Mouse (Mus musculus) intestine, embryonic 14.5 days (tissue): ENCODE measurements around the gene Synpo2l. TPM values are rescaled to one million over a fixed set of nuclear protein-coding genes. Genes with fewer than 3 reads are reported as not detected.

Experiments
- ATAC-seq: fragments of 200-750 bp; cut with Nextera tagmentation; replicated peaks from 2 replicates; pipeline ENCODE4 v1.8.0; 2017; ENCODE audit warnings: low read depth, moderate number of reproducible peaks, moderate TSS enrichment, moderate library complexity; ENCODE audit not compliant: low FRiP score, low TSS enrichment
- DNase-seq: peaks from one replicate; pipeline ENCODE4 v3.0.0-alpha.2; 2018; ENCODE audit warnings: low spot score
- H3K27ac ChIP-seq: fragments of 300-500 bp; sonication (generic); 2 replicates; pipeline ENCODE4 v1.5.1; 2014; ENCODE audit warnings: low read depth, mild to moderate bottlenecking, control low read depth
- H3K27me3 ChIP-seq: fragments of 300-500 bp; sonication (generic); replicated peaks from 2 replicates; pipeline ENCODE4 v1.6.1; 2014; ENCODE audit warnings: low read length, control low read depth; ENCODE audit not compliant: control insufficient read depth, insufficient read depth
- H3K36me3 ChIP-seq: fragments of 300-500 bp; sonication (generic); 2 replicates; pipeline ENCODE4 v1.6.1; 2014; ENCODE audit warnings: low read length, control low read depth; ENCODE audit not compliant: control insufficient read depth, insufficient read depth
- H3K4me1 ChIP-seq: fragments of 300-500 bp; sonication (generic); replicated peaks from 2 replicates; pipeline ENCODE4 v1.6.1; 2014; ENCODE audit warnings: low read length, control low read depth, mixed read lengths; ENCODE audit not compliant: control insufficient read depth, insufficient read depth
- H3K4me2 ChIP-seq: fragments of 300-500 bp; sonication (generic); 2 replicates; pipeline ENCODE4 v1.6.1; 2014; ENCODE audit warnings: low read length
- H3K4me3 ChIP-seq: fragments of 300-500 bp; sonication (generic); 2 replicates; pipeline ENCODE4 v1.5.1; 2014; ENCODE audit warnings: low read depth, low read length, control low read depth, mixed read lengths
- H3K9ac ChIP-seq: fragments of 300-500 bp; sonication (generic); 2 replicates; pipeline ENCODE4 v1.6.1; 2014; ENCODE audit warnings: mild to moderate bottlenecking, low read length
- H3K9me3 ChIP-seq: fragments of 300-500 bp; sonication (generic); 2 replicates; pipeline ENCODE4 v1.6.1; 2016; ENCODE audit warnings: low read length, control low read depth; ENCODE audit not compliant: control insufficient read depth
- WGBS: fragments of 180-500 bp; shearing (Covaris S2); extraction: QIAGEN DNeasy Blood & Tissue Kit; methylation state at CpG from one replicate; pipeline ENCODE4 v1.1.7; 2014; 5-methylcytosine and 5-hydroxymethylcytosine counted together
- polyA plus RNA-seq: library from polyadenylated mRNA; unstranded; fragments of >200 nt; fragmentation: Nextera tagmentation; extraction: Ambion mirVana; gene quantifications from 2 replicates; pipeline ENCODE4 v1.2.1, GENCODE M21; 2014

Synpo2l gene
- polyA plus RNA-seq, 1 experiment from 2014 or later: 0.18 TPM

GRCm38 (mm10) chr14:20626971-20627370, 41.2 kb downstream of the Synpo2l start:
- Histone ChIP-seq H3K4me1 (no peaks in the 10 kb centered on the region), H3K9ac (no peak overlapping the region), H3K4me2 (no peak overlapping the region), H3K36me3 (no peaks in the 10 kb centered on the region), H3K27ac (no peak overlapping the region), H3K27me3 (no peaks in the 10 kb centered on the region), H3K9me3 (no peaks in the 10 kb centered on the region), H3K4me3 (no peak overlapping the region)
- WGBS: 82% methylated on average over 3 of the region's 3 CpGs
- DNase-seq (no peak), ATAC-seq (no peak)

GRCm38 (mm10) chr14:20626447-20626846, 41.7 kb downstream of the Synpo2l start:
- Histone ChIP-seq H3K9me3 (no peaks in the 10 kb centered on the region), H3K27me3 (no peaks in the 10 kb centered on the region), H3K27ac (no peak overlapping the region), H3K4me2 (no peak overlapping the region), H3K4me3 (no peak overlapping the region), H3K9ac (no peak overlapping the region), H3K36me3 (no peaks in the 10 kb centered on the region), H3K4me1 (no peaks in the 10 kb centered on the region)
- WGBS: 85% methylated on average over 2 of the region's 2 CpGs
- DNase-seq (no peak), ATAC-seq (no peak)

- no peak overlapping the region for H3K4me3 ChIP-seq
These were observed 45.2 kb downstream of the Synpo2l start for GRCm38 (mm10) chr14:20622907-20623306.

GRCm38 (mm10) chr14:20622412-20622811, 45.7 kb downstream of the Synpo2l start:
- no peak for ATAC-seq
- H3K36me3 ChIP-seq: no peaks in the 10 kb centered on the region
- DNase-seq: no peak
- no peak overlapping the region for H3K9ac ChIP-seq
- no peak overlapping the region for H3K4me3 ChIP-seq
- H3K4me2 ChIP-seq: no peak overlapping the region
- no peak overlapping the region for H3K27ac ChIP-seq
- no peaks in the 10 kb centered on the region for H3K4me1 ChIP-seq
- H3K9me3 ChIP-seq: no peaks in the 10 kb centered on the region
- no peaks in the 10 kb centered on the region for H3K27me3 ChIP-seq
- 75% methylated on average over 2 of the region's 2 CpGs for WGBS

More at GRCm38 (mm10) chr14:20622907-20623306, 45.2 kb downstream of the Synpo2l start:
- 92% methylated on average over 3 of the region's 3 CpGs for WGBS
- no peaks in the 10 kb centered on the region for H3K27me3 ChIP-seq
- H3K36me3 ChIP-seq: no peaks in the 10 kb centered on the region
- no peak overlapping the region for H3K27ac ChIP-seq
- no peak for ATAC-seq
- H3K9me3 ChIP-seq: no peaks in the 10 kb centered on the region
- DNase-seq: no peak
- H3K9ac ChIP-seq: no peak overlapping the region
- H3K4me1 ChIP-seq: no peaks in the 10 kb centered on the region
- no peak overlapping the region for H3K4me2 ChIP-seq

- no peaks in the 10 kb centered on the region for H3K27me3 ChIP-seq
These were observed 46.3 kb downstream of the Synpo2l start for GRCm38 (mm10) chr14:20621903-20622302.

GRCm38 (mm10) chr14:20619131-20619530, 49.0 kb downstream of the Synpo2l start:
- Histone ChIP-seq H3K4me2 (no peak overlapping the region), H3K4me1 (no peaks in the 10 kb centered on the region), H3K9ac (no peak overlapping the region), H3K36me3 (no peaks in the 10 kb centered on the region), H3K27me3 (no peaks in the 10 kb centered on the region), H3K9me3 (no peaks in the 10 kb centered on the region), H3K4me3 (no peak overlapping the region), H3K27ac (no peak overlapping the region)
- DNase-seq (no peak), ATAC-seq (no peak)

More at GRCm38 (mm10) chr14:20621903-20622302, 46.3 kb downstream of the Synpo2l start:
- no peak overlapping the region for H3K27ac ChIP-seq
- H3K36me3 ChIP-seq: no peaks in the 10 kb centered on the region
- no peak overlapping the region for H3K4me3 ChIP-seq
- no peak overlapping the region for H3K9ac ChIP-seq
- ATAC-seq (no peak), DNase-seq (no peak)
- WGBS: 87% methylated on average over 2 of the region's 2 CpGs
- H3K9me3 ChIP-seq: no peaks in the 10 kb centered on the region
- H3K4me2 ChIP-seq: no peak overlapping the region
- no peaks in the 10 kb centered on the region for H3K4me1 ChIP-seq

GRCm38 (mm10) chr14:20618211-20618610, 49.9 kb downstream of the Synpo2l start:
- H3K4me3 ChIP-seq: no peak overlapping the region
- no peak for DNase-seq
- 66% methylated on average over 5 of the region's 5 CpGs for WGBS
- H3K9me3 ChIP-seq: no peaks in the 10 kb centered on the region
- no peaks in the 10 kb centered on the region for H3K36me3 ChIP-seq
- H3K4me2 ChIP-seq: no peak overlapping the region
- no peaks in the 10 kb centered on the region for H3K27me3 ChIP-seq
- no peak for ATAC-seq
- H3K9ac ChIP-seq: no peak overlapping the region
- H3K4me1 ChIP-seq: no peaks in the 10 kb centered on the region
- H3K27ac ChIP-seq: no peak overlapping the region

GRCm38 (mm10) chr14:20616421-20616820, 51.7 kb downstream of the Synpo2l start:
- DNase-seq (no peak), ATAC-seq (no peak)
- Histone ChIP-seq H3K27me3 (no peaks in the 10 kb centered on the region), H3K4me1 (no peaks in the 10 kb centered on the region), H3K4me3 (no peak overlapping the region), H3K27ac (no peak overlapping the region), H3K9ac (no peak overlapping the region), H3K9me3 (no peaks in the 10 kb centered on the region), H3K4me2 (no peak overlapping the region), H3K36me3 (no peaks in the 10 kb centered on the region)
- 30% methylated on average over 2 of the region's 2 CpGs for WGBS

GRCm38 (mm10) chr14:20615075-20615474, 53.1 kb downstream of the Synpo2l start:
- 95% methylated on average over 2 of the region's 2 CpGs for WGBS
- Histone ChIP-seq H3K9ac (no peak overlapping the region), H3K4me3 (no peak overlapping the region), H3K4me1 (no peaks in the 10 kb centered on the region), H3K36me3 (no peaks in the 10 kb centered on the region), H3K4me2 (no peak overlapping the region), H3K9me3 (no peaks in the 10 kb centered on the region), H3K27me3 (no peaks in the 10 kb centered on the region), H3K27ac (no peak overlapping the region)
- ATAC-seq (no peak), DNase-seq (no peak)
